Mouse (Mus musculus): ENCODE results near the gene Ranbp9.
"Not testable (repeated sequence)": the region's sequence is repeated elsewhere in the genome, so short reads cannot be mapped to it uniquely, and the experiment has no call there.

The Ranbp9 gene

DNA sequence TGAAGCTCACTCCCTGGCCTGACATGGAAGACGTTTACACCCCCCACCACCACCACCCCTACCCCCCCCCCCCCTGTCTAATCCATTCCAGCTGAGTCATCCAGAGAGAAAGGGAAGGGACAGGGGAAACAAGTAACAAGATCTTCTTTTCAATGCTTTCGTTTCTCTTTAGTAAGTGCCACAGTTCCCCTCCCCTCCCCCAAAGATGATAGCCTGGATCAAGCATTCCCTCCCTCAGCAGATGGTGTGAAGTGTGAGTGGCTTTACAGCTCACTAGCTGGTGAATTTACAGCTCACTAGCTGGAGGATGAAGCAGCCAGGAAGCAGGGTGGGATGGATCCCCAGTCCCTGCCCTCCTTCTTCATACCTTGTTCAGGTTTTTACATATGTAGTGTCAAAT, 15.6 kb upstream of the Ranbp9 start:
- in situ Hi-C loops (cut with MboI): no loop called here

DNA sequence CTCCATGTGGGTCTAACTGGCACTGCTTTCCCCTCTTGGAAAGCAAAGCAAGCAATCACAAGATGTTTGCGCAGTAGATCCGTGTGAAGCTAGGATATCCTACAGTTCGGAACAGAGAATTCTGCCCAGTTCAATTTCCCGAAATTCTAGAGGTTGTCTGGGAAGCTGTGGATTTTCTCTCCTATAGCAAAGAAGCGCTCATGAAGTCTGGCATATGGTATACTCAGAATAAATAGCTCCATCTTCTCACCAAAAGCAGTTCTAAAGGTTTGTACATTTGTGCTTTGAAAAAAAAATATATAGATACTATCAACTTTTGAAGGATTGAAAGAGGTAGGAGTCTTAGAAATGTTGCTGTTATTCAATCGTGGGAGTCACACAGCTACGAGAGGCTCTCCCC, 14.6 kb upstream of the Ranbp9 start:
- in situ Hi-C loops (cut with MboI): no loop called here

DNA sequence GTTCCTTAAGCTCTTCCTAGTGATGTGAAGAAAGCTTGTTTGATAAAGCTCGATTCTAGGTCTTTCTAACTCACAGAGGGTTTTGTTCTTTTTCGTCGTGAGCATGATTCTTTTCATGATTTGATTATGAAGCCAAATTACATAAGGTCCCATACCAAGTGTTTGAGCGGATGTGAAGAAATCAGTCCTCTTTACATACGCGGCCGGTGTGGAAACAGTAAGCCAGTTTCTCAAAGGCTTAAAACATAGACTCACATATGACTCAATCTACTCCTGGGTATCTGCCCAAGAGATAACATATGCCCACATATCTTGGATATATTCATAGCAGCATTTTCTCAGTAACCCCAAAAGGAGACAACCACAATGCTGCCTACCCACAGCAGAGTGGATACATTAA, 12.6 kb upstream of the Ranbp9 start:
- in situ Hi-C loops (cut with MboI): no loop called here

DNA sequence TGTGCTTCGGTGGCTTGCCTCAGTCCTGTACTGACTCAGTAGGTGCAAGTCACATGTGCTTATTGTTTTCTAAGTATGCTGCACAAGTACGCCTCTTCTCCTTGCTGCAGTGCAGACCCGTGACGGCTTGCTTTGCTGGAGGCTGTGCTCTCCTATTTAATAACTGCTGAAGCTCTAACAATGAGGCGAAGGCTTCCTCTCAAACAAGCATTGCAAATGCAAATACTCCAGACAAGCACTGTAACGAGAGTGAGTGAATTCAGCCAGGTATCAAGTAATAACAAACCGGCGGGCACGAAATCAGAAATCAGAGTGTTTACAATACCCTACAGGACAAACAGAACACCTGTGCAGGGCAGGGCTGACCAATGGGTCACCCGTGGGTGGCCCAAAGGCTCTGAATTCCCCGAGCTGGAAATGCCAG, 12.0 kb upstream of the Ranbp9 start:
- in situ Hi-C loops (cut with MboI): no loop called here

DNA sequence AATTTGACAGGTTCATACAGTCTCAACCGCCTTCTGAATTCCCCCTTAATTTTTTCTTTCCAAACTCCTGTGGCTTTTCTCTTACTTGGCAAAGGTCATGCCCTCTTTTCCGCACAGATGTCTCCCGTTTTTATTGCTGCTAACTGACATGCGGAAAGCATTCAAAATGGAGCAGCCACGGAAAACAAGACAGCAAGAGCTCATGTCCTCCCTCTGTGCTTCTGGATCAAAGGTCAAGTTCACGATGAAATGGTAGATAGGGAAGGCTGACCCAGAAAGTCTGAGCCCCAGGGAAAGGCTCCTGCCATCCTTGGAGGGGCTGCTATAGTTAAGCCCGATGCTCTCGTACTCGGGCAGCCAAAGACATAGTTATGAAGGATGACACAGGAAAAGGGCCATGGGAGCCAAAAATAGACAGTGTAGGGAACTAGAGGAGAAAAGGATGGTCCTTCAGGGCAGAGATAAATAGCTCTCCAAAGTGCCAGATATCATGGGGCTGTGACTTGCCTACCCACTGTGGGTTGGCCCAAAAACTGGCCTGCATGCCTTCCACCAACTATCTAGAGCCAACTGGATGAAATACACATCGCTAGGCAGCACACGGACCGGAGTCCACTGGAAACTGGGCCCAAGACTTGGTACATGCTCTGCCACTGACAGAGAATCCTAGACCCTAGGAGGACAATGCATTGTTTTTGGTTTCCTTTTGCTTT, 5.6 kb upstream of the Ranbp9 start:
- in situ Hi-C loops (cut with MboI): no loop called here

DNA sequence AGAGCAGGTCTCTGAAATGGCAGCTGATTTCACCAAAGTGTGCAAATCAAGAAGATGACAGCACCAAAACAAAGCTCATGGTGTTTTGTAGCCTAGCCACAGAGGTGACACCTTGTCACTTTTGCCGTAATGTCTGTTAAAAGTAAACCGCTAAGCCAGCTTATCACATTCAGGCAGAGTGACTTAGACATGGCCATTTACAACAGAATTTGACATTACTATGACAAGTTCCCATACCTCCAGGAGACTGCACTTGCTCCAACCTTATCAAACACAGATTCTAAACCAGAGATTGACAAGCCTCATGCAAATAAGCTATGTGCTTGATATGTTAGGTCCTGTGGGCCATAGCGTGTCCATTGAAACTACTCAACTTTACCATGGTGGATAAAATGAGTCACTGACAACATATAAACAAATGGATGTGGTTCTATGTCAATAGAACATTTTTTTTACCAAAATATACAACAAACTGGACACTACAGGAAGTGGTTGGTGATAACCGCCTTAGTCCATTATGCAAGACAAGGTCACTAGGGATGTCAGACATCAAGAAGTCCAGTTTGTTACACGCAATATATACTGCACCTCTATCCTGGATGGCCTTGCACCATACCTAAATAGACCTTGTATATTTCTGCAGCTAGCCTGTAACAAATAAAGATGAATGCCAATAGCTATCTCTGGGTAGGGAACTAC, 4.3 kb upstream of the Ranbp9 start:
- in situ Hi-C loops (cut with MboI): no loop called here

DNA sequence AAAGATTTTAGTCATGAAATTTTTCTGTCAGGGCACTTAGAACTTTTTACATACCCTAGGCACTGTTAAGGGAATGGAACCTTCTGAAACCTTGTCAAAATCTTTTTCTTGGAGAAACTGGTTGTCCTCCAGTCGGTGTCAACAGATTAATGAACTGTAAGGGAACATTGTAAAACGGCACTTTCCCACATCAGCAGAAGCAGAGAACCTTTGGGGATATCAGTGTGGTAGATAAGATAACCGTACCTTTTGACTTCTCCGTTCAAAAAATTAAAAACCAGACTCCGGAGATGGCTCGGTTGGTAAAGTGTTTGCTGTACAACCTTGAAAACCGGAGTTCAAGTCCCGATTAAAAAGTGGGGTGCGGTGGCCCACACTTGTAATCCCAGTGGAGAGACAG, 1.7 kb upstream of the Ranbp9 start:
- in situ Hi-C loops (cut with MboI): no loop called here

DNA sequence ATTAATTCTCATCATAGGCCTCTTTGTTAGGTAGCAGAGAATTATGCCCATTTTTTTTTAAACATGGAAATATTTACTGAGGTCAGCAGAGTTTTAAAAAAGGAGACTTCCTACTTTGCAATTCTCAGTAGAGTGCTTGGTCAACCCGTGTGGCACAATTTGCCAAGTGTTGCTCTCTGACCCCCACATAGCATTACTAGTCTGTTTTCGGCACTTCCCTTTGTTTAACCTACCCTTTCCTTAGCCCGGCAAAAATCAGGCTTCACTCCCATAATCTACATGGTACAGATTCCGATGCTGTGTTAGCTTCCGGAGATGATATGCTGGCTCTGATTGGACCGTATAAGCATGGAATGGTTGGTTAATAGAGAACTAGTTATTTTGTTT, 770 bp upstream of the Ranbp9 start:
- in situ Hi-C loops (cut with MboI): no loop called here

DNA sequence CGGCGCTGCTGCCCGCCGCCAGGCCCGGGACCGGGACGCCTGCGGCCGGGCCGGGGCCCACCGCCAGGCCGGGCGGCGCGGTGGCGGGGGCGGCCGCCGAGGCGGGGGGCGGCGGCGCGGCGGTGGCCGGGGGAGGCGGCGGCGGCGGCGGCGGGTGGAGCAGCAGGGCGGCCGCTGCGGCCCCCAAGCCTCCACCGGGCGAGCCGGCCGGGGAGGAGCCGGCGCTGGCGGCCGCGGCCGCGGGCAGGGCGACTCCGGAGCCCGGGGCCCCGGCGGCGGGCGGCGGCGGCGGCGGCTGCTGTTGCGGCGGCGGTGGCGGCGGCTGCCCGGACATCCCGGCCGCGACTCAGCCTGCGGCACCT, 506 bp downstream of the Ranbp9 start:
- in situ Hi-C loops (cut with MboI): no loop called here

DNA sequence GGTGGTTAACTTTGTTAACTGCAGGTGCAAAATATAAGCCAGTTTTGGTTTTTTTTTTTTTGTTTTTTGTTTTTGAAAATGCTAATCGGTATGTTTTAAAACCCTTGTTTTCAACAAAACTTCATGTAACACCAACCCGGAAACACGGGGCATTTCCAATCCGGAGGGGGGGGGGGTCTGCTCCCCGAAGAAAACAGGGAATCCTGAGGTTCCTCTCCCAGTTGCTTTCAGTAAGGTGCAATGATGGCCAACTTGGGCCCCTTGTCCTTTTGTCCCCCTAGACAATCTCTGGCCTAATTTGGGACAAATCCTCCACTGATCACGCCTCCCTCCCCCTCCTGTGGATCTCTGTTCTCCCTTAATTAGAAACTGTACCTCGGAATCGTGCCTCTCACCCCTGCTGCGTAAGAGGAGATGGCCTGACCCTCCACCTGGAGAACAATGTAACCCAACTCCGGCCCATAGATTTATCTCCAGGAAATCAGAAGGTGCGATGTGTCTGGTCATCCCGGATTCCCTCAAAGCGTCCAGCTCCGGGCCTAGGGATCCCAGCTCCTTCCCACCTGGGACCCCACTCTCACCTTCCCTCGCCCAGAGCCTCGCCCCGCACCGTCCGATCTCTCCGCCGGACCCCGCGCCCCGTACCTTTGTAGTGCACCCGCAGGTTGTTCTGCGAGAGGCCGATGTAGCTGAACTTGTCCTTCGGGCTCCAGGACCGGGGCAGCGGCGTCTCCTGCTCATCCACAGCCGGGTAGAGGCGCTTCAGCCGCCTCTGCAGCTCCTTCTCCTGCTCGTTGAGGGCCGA, 1.1 kb downstream of the Ranbp9 start:
- in situ Hi-C loops (cut with MboI): no loop called here

DNA sequence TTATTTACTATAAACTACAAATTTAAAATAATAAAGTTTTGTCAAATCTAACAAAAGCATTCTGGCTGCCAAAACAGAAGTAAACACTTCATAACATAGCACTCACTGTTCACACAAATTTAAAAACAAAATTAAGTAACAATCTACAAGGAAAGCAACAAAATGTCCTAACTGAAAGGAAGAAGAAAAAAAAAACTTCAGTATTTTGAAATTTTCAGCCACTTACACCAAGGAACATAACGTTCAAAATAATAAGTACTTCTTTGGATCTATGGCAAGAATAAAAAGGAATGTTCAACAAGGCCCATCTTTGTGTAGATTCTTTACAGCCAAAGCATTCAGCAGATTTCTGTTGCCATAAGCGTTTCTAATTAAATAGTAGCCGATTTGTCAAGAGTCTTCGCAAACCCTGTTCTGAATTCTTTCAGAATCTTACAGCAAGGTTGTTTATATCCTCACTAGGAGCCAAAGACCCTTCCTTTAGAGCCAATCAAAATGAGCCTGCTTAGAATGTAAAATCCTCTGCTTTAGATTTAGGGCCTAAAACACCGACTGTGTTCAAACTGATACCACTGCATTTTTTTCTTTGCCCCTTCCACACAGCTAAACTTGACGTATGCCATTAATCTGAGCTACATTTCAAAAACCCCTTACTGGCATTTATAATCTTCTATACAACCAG, 1.9 kb downstream of the Ranbp9 start:
- in situ Hi-C loops (cut with MboI): no loop called here

DNA sequence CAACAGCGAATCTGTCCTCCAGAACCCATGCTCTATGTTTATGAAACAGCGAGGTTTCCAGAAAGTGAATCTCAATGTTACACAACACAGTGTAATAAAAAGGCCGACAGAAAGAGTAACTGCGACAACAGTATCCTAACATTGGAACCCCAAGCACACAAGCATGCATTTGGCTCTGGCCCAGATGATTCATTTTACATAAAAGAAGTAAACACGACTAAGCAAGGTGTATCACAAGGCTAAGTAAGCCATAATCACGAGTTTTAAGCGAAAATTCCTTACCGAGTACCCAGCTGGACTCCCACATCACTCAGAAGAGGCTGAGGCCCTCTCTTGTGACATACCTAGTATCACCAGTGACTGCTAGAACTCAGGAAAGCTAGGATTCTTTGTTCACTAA, 2.5 kb downstream of the Ranbp9 start:
- in situ Hi-C loops (cut with MboI): no loop called here

DNA sequence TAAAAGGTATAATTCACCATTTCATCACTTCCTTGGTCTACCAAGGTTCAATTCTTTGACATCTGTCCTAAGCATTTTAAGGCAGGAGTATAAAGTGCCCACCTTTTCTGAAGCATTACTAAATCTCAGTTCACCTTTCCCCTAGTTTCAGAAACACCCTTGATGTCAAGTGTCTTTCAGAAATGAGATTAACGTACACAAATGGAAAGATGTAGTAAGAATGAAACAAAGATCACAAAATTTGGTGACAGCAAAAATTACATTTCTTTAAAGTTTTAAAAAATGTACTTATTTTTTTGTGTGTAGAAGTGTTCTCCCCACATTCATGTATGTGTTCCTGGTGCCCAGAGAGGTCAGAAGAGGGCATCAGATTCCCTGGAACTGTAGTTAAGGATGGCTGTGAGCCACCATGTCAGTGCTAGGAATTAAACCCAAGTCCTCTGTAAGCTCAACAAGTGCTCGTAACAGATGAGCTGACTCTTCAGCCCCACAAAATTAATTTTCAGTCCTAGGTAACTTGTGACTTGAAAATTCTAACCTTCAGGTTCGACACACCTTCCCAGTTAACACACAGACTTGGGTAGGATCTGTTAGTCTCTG, 3.9 kb downstream of the Ranbp9 start:
- in situ Hi-C loops (cut with MboI): no loop called here

DNA sequence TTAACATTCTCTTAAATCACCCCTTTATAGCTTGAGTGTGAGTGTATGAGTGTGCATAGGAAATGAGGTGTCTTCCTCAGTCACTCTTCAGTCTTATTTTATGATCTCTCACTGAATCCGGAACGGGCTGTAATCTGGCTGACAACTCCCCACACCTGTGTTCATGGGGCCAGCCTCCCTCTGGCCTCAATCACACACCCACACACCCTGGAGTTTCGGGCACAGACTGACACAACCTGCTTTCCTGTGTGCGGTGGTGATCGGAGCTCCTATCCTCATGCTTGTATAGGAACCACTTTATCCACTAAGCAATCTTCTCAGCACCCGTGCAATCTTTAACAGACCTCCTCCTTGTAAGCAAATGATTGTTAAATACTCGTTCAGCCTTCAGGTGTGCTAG, 4.9 kb downstream of the Ranbp9 start:
- in situ Hi-C loops (cut with MboI): no loop called here

DNA sequence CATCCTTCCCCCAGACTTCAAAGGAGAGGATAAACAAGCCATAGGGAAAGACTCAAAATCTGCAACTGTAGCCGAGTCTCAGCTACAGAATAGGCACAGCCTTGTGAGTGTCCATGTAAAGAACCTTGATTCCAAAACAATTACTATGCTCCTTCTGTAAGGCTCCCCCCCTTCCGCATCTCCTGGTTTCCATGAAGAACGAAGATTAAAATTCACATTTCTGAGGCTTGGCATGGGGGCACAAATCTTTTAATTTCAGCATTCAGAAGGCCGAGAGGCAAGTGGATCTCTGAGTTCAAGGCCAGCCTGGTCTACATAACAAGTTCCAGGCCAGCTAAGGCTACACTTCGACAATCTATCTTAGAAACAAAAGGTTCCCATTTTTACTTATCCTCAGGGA, 6.4 kb downstream of the Ranbp9 start:
- in situ Hi-C loops (cut with MboI): no loop called here

DNA sequence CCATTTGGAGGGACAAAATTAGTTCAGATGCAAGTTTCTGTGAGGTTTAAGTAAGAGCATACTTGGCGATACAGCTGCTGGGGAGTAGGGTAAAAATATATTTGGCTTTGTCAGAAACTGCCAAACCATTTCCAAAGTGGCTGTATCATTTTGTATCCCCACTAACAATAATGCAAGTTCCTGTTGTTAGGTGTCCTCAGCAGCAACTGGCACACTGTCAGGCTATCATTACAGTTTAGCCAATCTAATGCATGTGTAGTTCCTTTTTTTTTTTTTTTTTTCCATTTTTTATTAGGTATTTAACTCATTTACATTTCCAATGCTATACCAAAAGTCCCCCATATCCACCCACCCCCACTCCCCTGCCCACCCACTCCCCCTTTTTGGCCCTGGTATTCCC, 9.2 kb downstream of the Ranbp9 start:
- in situ Hi-C loops (cut with MboI): not testable (repeated sequence)

DNA sequence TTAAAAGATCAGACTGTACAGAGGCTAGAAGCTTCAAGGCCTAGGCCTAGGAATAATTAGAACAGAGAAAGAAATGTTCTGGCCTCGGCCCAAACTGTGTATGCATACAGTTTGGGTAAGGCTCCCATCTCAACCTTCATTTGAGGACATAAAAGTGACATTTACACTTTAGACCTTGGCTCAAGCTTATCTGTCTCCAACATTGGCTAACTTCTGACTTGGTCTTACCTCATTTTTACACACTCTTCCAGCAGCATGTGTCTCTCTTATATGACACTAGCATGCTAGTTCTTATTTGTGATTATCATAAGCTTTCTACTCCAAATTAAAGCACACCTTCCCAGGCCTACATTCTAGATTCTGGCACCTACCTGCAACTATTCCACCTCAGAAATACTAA, 11.5 kb downstream of the Ranbp9 start:
- in situ Hi-C loops (cut with MboI): no loop called here

DNA sequence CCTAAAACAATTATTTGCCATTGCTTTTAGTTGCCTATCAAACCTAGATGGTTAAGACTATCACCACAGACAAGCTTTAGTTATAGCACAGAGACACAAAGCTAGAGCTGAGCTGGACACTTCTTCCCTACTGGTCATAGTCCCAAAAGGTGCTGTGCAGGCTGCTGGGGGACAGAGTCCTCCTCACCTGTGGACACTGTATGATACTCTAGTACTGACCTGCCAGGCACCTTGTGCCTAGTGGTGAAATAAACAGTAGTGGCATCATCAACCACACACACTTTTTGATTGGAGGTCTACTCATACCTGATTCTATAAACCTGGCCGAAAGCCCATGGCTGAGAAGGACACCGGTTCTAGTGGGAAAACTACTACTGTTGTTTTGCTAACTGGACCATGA, 16.5 kb downstream of the Ranbp9 start:
- in situ Hi-C loops (cut with MboI): no loop called here

DNA sequence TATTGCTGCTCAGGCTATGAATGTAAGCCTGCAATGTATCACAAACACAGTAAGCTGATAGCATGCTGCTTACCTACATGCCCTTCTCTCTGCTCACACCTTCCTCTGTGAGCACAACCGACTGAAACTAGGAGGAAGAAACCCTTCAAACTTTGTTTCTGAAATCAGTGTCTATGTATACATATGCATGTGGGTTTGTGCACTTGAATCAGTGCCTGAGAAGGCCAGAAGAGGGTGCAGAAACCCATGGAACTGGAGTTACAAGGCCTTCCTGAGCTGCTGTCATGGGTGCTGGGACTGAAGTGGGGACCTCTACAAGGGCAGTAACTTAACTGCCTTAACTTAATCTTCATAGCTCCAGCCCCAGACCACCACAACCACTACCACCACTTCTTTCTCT, 23.9 kb downstream of the Ranbp9 start:
- in situ Hi-C loops (cut with MboI): no loop called here

DNA sequence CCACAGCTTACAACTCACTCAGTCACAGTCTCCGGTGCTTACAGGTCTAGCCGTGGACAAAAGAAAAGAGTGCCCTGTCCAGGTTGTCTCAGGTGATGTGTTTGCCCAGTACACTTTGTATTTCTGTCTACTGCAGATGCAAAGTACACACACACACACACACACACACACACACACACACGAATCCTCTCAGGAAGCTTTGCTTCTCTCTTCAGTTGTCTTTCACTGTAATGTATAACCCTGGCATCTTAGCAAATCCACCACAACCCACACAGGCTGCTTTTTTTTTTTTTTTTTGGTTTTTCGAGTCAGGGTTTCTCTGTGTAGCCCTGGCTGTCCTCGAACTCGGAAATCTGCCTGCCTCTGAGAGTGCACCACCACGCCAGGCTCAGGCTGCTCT, 26.7 kb downstream of the Ranbp9 start:
- in situ Hi-C loops (cut with MboI): no loop called here

DNA sequence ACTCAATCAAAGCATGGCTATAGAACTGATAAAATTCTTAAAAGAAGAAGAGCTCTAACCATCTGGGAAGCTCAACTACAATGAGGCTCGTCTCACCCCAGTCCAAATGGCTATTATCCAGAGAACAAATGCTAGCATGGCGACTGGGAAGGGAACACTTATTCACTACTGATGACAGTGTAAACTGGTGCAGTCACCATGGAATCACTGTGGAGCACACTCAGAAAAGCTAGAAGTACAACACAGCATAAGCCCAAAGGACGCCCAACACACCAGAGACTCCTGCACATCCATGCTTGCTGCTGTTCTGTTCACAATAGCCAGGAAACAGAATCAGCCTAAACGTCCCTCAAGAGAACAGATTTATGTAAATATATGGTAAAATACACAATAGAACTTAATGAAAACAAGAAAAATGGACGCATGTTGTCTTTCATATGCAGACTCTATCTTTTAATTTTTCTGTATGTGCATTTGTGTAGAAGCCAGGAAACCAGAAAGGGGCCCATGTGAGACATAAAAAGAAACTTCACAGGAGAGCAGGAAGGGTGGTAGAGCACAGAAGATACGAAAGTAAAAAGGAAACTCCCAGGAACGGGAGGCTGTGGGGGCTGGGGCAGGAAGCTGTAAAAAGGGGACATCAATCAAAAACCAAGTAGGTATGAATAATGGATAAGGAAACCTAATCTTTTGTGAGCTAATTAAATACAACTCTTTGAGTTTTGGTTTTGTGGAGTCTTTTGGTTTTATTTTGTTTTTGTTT, 28.1 kb downstream of the Ranbp9 start:
- in situ Hi-C loops (cut with MboI): no loop called here
